Mouse (Mus musculus): ENCODE measurements around the gene Eps8l2. TPM values are rescaled to one million over a fixed set of nuclear protein-coding genes. Genes with fewer than 3 reads are reported as not detected.

Eps8l2 gene
- total RNA-seq (2023) = under 1 TPM in 1 of 2 experiments, not detected in 1; 0.78 TPM

GRCm38 (mm10) chr7:141338576-141339131 is at the start of gene Eps8l2:
Gene Eps8l2 (plus strand): TSS chr7:141338880.

GRCm38 (mm10) chr7:141291921-141292582 is 46.6 kb upstream of the Eps8l2 start, which contains the start of gene Drd4:
Gene Drd4 (plus strand): TSS chr7:141292006.

GRCm38 (mm10) chr7:141327469-141328372 is 11.0 kb upstream of the Eps8l2 start, which contains the start of the genes Deaf1 and Tmem80:
Gene Deaf1 (minus strand): TSS chr7:141327690.
Gene Tmem80 (plus strand): TSS chr7:141327739.

GRCm38 (mm10) chr7:141391625-141392551 is 53.2 kb downstream of the Eps8l2 start, which contains the start of gene Taldo1:
Gene Taldo1 (plus strand): TSS chr7:141392199.

Other genes starting within 250 kb of the Eps8l2 start
- 1 to 10 TPM; 6.6 to 7.4 TPM for gene Sigirr, start 238.3 kb upstream of the Eps8l2 start, total RNA-seq (2023)
- gene Ano9, start 221.1 kb upstream of the Eps8l2 start, total RNA-seq (2023) = not detected
- gene Ptdss2, start 216.5 kb upstream of the Eps8l2 start, total RNA-seq (2023) = 10 to 100 TPM in 1 of 2 experiments, 1 to 10 TPM in 1; 7.5 to 14.3 TPM
- gene Rnh1, start 166.0 kb upstream of the Eps8l2 start, total RNA-seq (2023) = 100 to 1,000 TPM in 1 of 2 experiments, 10 to 100 TPM in 1; 85.6 to 106 TPM
- gene Hras, start 144.9 kb upstream of the Eps8l2 start, total RNA-seq (2023) = 10 to 100 TPM; 30.0 to 30.9 TPM
- 1 to 10 TPM; 3.8 to 5.6 TPM for gene Lrrc56, start 144.7 kb upstream of the Eps8l2 start, total RNA-seq (2023)
- gene Lmntd2, start 124.8 kb upstream of the Eps8l2 start, total RNA-seq (2023) = under 1 TPM; 0.18 to 0.22 TPM
- gene Rassf7, start 123.0 kb upstream of the Eps8l2 start, total RNA-seq (2023) = 1 to 10 TPM; 4.0 to 5.0 TPM
- gene Phrf1, start 110.1 kb upstream of the Eps8l2 start, total RNA-seq (2023) = 10 to 100 TPM; 77.4 to 85.4 TPM
- 10 to 100 TPM; 27.7 to 35.2 TPM for gene Irf7, start 72.4 kb upstream of the Eps8l2 start, total RNA-seq (2023)
- gene Cdhr5, start 62.1 kb upstream of the Eps8l2 start, total RNA-seq (2023) = not detected
- not detected for gene Sct, start 59.7 kb upstream of the Eps8l2 start, total RNA-seq (2023)
- gene Drd4, start 46.9 kb upstream of the Eps8l2 start, total RNA-seq (2023) = not detected
- gene Deaf1, start 11.2 kb upstream of the Eps8l2 start, total RNA-seq (2023) = 10 to 100 TPM; 29.1 to 29.5 TPM
- gene Tmem80, start 11.1 kb upstream of the Eps8l2 start, total RNA-seq (2023) = 10 to 100 TPM in 1 of 2 experiments, 1 to 10 TPM in 1; 9.5 to 10.8 TPM
- 100 to 1,000 TPM; 737 to 741 TPM for gene Taldo1, start 53.3 kb downstream of the Eps8l2 start, total RNA-seq (2023)
- 10 to 100 TPM; 19.7 to 19.9 TPM for gene Gatd1, start 75.3 kb downstream of the Eps8l2 start, total RNA-seq (2023)
- not detected for gene Cend1, start 90.6 kb downstream of the Eps8l2 start, total RNA-seq (2023)
- 10 to 100 TPM; 14.0 to 16.2 TPM for gene Slc25a22, start 99.0 kb downstream of the Eps8l2 start, total RNA-seq (2023)
- gene Pidd1, start 105.1 kb downstream of the Eps8l2 start, total RNA-seq (2023) = 10 to 100 TPM in 1 of 2 experiments, 1 to 10 TPM in 1; 8.2 to 10.7 TPM
- gene Rplp2, start 108.5 kb downstream of the Eps8l2 start, total RNA-seq (2023) = 100 to 1,000 TPM; 666 to 909 TPM
- 100 to 1,000 TPM in 1 of 2 experiments, 10 to 100 TPM in 1; 90.8 to 112 TPM for gene Pnpla2, start 116.3 kb downstream of the Eps8l2 start, total RNA-seq (2023)
- gene Cracr2b, start 122.2 kb downstream of the Eps8l2 start, total RNA-seq (2023) = 1 to 10 TPM; 4.0 to 9.5 TPM
- 10 to 100 TPM; 12.0 to 15.6 TPM for gene Cd151, start 128.5 kb downstream of the Eps8l2 start, total RNA-seq (2023)
- 10 to 100 TPM in 1 of 2 experiments, 1 to 10 TPM in 1; 8.9 to 11.4 TPM for gene Polr2l, start 136.3 kb downstream of the Eps8l2 start, total RNA-seq (2023)
- 1 to 10 TPM; 2.2 to 3.7 TPM for gene Tspan4, start 136.4 kb downstream of the Eps8l2 start, total RNA-seq (2023)
- 10 to 100 TPM; 14.7 to 26.4 TPM for gene Chid1, start 201.0 kb downstream of the Eps8l2 start, total RNA-seq (2023)
- 10 to 100 TPM; 89.6 to 89.9 TPM for gene Ap2a2, start 223.3 kb downstream of the Eps8l2 start, total RNA-seq (2023)